Mouse (Mus musculus): ENCODE results near the gene Nucb1.

GRCm38 (mm10) chr7:45518618-45519017 lies 8.4 kb upstream of the Nucb1 start:
- TF ChIP-seq GATA1 (IDR thresholded peaks at IDR 0.05; ENCODE audit: low read length): no peak
- no peak for TF ChIP-seq TAL1 (IDR thresholded peaks at IDR 0.05; ENCODE audit: low read length)

Measured in erythroblast, embryonic 14.5 days (primary cell).